Mouse (Mus musculus) urinary bladder, postnatal 14 days (tissue): Measurements from ENCODE around the gene Lmx1b.

Experiments
- DNase-seq: peaks from one replicate; pipeline ENCODE4 v3.0.0; 2021; ENCODE audit warnings: low spot score

The Lmx1b gene

GRCm38 (mm10) chr2:33640171-33640721 is at the start of gene Lmx1b:
TSS of gene Lmx1b (minus strand) at chr2:33640511.
- DNase-seq: no peak

GRCm38 (mm10) chr2:33689880-33690462 is 49.7 kb upstream of the Lmx1b start:
- peak; percentile 11 for DNase-seq

GRCm38 (mm10) chr2:33689155-33689879 is 49.0 kb upstream of the Lmx1b start:
- no peak for DNase-seq

- DNase-seq: no peak
Observed at GRCm38 (mm10) chr2:33683594-33683993, 43.3 kb upstream of the Lmx1b start.

- DNase-seq: no peak
Observed at GRCm38 (mm10) chr2:33683095-33683494, 42.8 kb upstream of the Lmx1b start.

- DNase-seq: peak; percentile 73
Observed at GRCm38 (mm10) chr2:33682219-33682618, 41.9 kb upstream of the Lmx1b start.

GRCm38 (mm10) chr2:33678950-33679654 is 38.8 kb upstream of the Lmx1b start:
- no peak for DNase-seq

- DNase-seq: no peak
Observed at GRCm38 (mm10) chr2:33672701-33673472, 32.6 kb upstream of the Lmx1b start.

- no peak for DNase-seq
Observed at GRCm38 (mm10) chr2:33668741-33669140, 28.4 kb upstream of the Lmx1b start.

- no peak for DNase-seq
Observed at GRCm38 (mm10) chr2:33666388-33666945, 26.2 kb upstream of the Lmx1b start.

GRCm38 (mm10) chr2:33665363-33666058 is 25.2 kb upstream of the Lmx1b start:
- DNase-seq: no peak

GRCm38 (mm10) chr2:33664661-33665060 is 24.4 kb upstream of the Lmx1b start:
- DNase-seq: no peak

GRCm38 (mm10) chr2:33659288-33659629 is 18.9 kb upstream of the Lmx1b start:
- DNase-seq: peak; percentile 46

GRCm38 (mm10) chr2:33658602-33659287 is 18.4 kb upstream of the Lmx1b start:
- DNase-seq: no peak

GRCm38 (mm10) chr2:33652517-33653198 is 12.3 kb upstream of the Lmx1b start:
- no peak for DNase-seq

- no peak for DNase-seq
Observed at GRCm38 (mm10) chr2:33649371-33649770, 9.1 kb upstream of the Lmx1b start.

- DNase-seq: no peak
Observed at GRCm38 (mm10) chr2:33648894-33649293, 8.6 kb upstream of the Lmx1b start.

GRCm38 (mm10) chr2:33646283-33646550 is 5.9 kb upstream of the Lmx1b start:
- DNase-seq: no peak

GRCm38 (mm10) chr2:33645538-33646282 is 5.4 kb upstream of the Lmx1b start:
- DNase-seq: no peak
